Mouse (Mus musculus): ENCODE results near the gene Clmp. TPM values are rescaled to one million over a fixed set of nuclear protein-coding genes. Genes with fewer than 3 reads are reported as not detected.

Clmp gene
- polyA plus RNA-seq, 1 experiment: 1.4 TPM

DNA sequence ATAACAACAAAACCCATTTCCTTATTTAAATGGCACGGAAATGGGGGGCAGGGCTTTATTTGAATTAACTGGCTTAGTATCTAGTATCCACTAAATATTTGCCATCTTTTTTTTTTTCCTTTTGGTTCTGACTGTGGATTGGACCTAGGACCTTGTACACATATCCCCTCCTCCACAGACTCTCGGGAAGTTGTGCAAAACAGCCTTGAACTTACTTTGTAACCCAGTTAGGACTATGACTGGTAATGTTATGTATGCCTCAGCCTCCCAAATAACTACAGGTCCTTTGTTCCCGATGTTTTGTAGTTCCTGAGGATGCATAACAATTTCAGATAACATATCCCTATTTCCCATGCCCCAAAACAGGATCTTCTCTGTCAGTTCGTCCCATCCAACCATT is 88.1 kb downstream of the Clmp start:
- Histone ChIP-seq H3K27me3 (ENCODE audit: control insufficient read depth, insufficient read depth, low read length) (no peaks in the 10 kb centered on the region), H3K36me3 (ENCODE audit: control insufficient read depth, insufficient read depth, low read length) (no peaks in the 10 kb centered on the region), H3K4me3 (ENCODE audit: extremely low read depth, insufficient read depth, insufficient read length) (no peak overlapping the region), H3K4me1 (ENCODE audit: control insufficient read depth, insufficient read depth, insufficient read length) (no peaks in the 10 kb centered on the region), H3K27ac (ENCODE audit: insufficient read depth, low read length) (no peak overlapping the region)
- no peak for TF ChIP-seq CTCF (IDR thresholded peaks at IDR 0.05; ENCODE audit: extremely low read depth, insufficient read depth, insufficient read length, insufficient replicate concordance)
- no peak for TF ChIP-seq POLR2A (IDR thresholded peaks at IDR 0.05; ENCODE audit: low read depth, low read length)
- no peak for DNase-seq (ENCODE audit: low read depth in 1 of 2, low spot score in 2 of 2)
- 80% methylated on average over 4 of the region's 4 CpGs for WGBS

DNA sequence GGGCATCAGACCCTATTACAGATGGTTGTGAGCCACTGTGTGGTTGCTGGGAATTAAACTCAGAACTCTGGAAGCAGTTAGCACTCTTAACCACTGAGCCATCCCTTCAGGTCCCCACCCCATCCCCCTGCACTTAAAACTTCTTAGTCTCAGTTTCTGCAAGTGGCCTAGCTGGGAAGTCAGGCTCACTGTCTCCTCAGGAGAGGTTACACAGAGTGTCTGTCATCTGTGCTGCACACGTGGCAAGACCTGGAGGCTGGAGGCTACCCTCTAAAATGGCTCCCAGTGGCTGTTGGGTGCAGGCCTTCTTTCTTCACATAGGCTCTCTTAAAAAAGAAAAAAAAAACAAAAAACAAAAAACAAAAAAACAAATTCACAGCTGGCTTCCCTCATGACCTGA is 90.3 kb downstream of the Clmp start:
- Histone ChIP-seq H3K27ac (ENCODE audit: insufficient read depth, low read length) (no peak overlapping the region), H3K36me3 (ENCODE audit: control insufficient read depth, insufficient read depth, low read length) (no peaks in the 10 kb centered on the region), H3K27me3 (ENCODE audit: control insufficient read depth, insufficient read depth, low read length) (no peaks in the 10 kb centered on the region), H3K4me3 (ENCODE audit: extremely low read depth, insufficient read depth, insufficient read length) (no peak overlapping the region), H3K4me1 (ENCODE audit: control insufficient read depth, insufficient read depth, insufficient read length) (no peaks in the 10 kb centered on the region)
- WGBS: 74% methylated on average over 1 of the region's 1 CpGs
- TF ChIP-seq POLR2A (IDR thresholded peaks at IDR 0.05; ENCODE audit: low read depth, low read length) (no peak), CTCF (IDR thresholded peaks at IDR 0.05; ENCODE audit: extremely low read depth, insufficient read depth, insufficient read length, insufficient replicate concordance) (no peak)
- no peak for DNase-seq (ENCODE audit: low read depth in 1 of 2, low spot score in 2 of 2)

DNA sequence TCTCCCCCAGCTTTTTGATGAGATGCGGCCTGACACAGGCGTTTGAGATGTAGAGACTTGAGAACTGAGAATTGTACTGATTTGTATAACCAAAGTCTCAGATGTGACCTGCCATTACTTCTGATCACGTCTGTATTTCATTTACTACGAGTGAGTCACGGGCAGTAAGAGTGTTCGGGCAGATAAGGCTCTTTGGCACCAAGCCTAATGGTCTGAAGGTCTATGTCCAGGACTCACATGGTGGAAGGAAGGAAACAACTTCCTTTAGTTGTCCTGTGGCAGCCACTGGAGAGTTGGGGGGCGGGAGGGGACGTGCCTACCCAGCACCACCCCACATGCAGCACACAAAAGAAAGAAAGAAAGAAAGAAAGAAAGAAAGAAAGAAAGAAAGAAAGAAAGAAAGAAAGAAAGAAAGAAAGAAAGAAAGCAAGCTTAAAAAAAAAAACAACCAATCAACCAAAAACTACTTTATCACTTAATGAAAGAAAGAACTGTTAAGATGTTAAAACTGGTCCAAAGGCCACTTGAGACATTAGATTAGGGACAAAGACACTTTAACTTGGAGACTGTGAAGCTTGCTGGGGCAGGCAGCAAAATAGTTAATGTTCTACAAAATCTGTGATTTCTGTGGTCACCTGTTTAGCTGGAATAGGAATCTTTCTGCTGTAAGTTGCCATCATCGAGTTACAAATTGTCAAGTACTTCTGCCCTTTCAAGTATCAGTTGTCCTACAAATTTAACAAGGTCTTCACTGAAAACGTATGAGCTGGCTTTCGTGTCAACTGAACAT is 90.9 kb downstream of the Clmp start:
- no peaks in the 10 kb centered on the region for H3K4me1 ChIP-seq (ENCODE audit: control insufficient read depth, insufficient read depth, insufficient read length)
- WGBS: 76% methylated on average over 11 of the region's 11 CpGs

DNA sequence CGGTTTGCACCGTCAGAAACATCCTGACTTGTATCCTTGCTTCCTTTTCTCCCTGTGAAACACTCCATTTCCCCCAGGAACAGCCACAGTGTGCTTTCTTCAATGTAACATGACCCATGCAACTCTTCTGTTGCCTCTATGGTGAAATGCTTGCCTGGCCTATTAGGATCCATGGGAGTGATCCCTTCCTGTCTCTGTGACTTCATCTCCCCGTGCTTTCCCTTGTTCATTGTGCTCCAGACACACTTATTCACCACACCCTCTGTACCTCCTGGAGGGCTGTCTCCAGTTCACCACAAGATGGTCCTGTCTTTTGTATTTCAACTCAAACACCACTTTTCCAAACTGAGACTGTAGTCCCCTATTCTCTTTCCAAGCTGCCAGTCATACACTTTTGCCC is 94.3 kb downstream of the Clmp start:
- no peak for DNase-seq (ENCODE audit: low read depth in 1 of 2, low spot score in 2 of 2)
- no peak overlapping the region for H3K4me3 ChIP-seq (ENCODE audit: extremely low read depth, insufficient read depth, insufficient read length)
- H3K27me3 ChIP-seq (ENCODE audit: control insufficient read depth, insufficient read depth, low read length): no peaks in the 10 kb centered on the region
- H3K4me1 ChIP-seq (ENCODE audit: control insufficient read depth, insufficient read depth, insufficient read length): peaks cover 10% of the 10 kb centered on the region
- TF ChIP-seq POLR2A (IDR thresholded peaks at IDR 0.05; ENCODE audit: low read depth, low read length): no peak
- TF ChIP-seq CTCF (IDR thresholded peaks at IDR 0.05; ENCODE audit: extremely low read depth, insufficient read depth, insufficient read length, insufficient replicate concordance): no peak
- H3K27ac ChIP-seq (ENCODE audit: insufficient read depth, low read length): no peak overlapping the region
- 86% methylated on average over 3 of the region's 3 CpGs for WGBS
- H3K36me3 ChIP-seq (ENCODE audit: control insufficient read depth, insufficient read depth, low read length): no peaks in the 10 kb centered on the region

More for the DNA sequence above, 90.9 kb downstream of the Clmp start:
- Histone ChIP-seq H3K36me3 (ENCODE audit: control insufficient read depth, insufficient read depth, low read length) (no peaks in the 10 kb centered on the region), H3K27me3 (ENCODE audit: control insufficient read depth, insufficient read depth, low read length) (no peaks in the 10 kb centered on the region), H3K4me3 (ENCODE audit: extremely low read depth, insufficient read depth, insufficient read length) (no peak overlapping the region), H3K27ac (ENCODE audit: insufficient read depth, low read length) (no peak overlapping the region)
- no peak for DNase-seq (ENCODE audit: low read depth in 1 of 2, low spot score in 2 of 2)
- TF ChIP-seq CTCF (IDR thresholded peaks at IDR 0.05; ENCODE audit: extremely low read depth, insufficient read depth, insufficient read length, insufficient replicate concordance) (no peak), POLR2A (IDR thresholded peaks at IDR 0.05; ENCODE audit: low read depth, low read length) (no peak)

DNA sequence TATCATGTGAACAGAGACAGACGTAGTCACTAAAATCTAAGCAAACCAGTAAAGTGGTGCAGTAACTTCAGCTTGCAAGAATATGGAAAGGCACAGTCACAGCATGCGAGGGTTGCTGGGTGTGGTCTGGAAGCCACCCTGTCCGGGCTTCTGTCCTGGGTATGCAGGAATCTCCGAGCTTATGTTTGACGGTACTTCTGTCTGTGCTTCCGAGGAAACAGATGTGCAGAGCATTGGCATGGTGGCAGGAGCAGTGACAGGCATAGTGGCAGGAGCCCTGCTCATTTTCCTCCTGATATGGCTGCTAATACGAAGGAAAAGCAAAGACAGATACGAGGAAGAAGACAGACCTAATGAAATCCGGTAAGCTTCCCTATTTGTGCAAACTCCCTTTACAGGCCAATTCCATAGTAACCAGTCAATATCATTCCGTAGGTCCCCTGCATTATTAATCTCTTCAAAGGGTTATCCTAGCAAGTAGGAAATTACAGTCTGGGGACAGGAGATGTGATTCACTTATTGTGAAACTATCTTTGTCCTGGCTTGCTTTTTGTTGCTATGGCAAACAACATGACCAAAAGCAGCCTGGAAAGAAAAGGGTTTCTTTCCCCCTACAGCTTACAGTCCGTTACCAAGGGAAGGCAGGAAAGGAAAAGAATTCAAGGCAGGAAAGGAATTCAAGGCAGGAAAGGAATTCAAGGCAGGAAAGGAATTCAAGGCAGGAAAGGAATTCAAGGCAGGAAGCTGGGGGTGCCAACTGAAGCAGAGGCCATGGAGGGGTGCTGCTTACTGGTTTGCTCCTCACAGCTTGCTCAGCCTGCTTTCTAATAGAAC is 95.3 kb downstream of the Clmp start:
- Histone ChIP-seq H3K4me3 (ENCODE audit: extremely low read depth, insufficient read depth, insufficient read length) (no peak overlapping the region), H3K27ac (ENCODE audit: insufficient read depth, low read length) (peak overlapping the region; percentile 2), H3K27me3 (ENCODE audit: control insufficient read depth, insufficient read depth, low read length) (no peaks in the 10 kb centered on the region), H3K4me1 (ENCODE audit: control insufficient read depth, insufficient read depth, insufficient read length) (peaks cover 10% of the 10 kb centered on the region), H3K36me3 (ENCODE audit: control insufficient read depth, insufficient read depth, low read length) (no peaks in the 10 kb centered on the region)
- no peak for DNase-seq (ENCODE audit: low read depth in 1 of 2, low spot score in 2 of 2)
- 82% methylated on average over 11 of the region's 11 CpGs for WGBS
- TF ChIP-seq POLR2A (IDR thresholded peaks at IDR 0.05; ENCODE audit: low read depth, low read length): no peak
- TF ChIP-seq CTCF (IDR thresholded peaks at IDR 0.05; ENCODE audit: extremely low read depth, insufficient read depth, insufficient read length, insufficient replicate concordance): no peak

DNA sequence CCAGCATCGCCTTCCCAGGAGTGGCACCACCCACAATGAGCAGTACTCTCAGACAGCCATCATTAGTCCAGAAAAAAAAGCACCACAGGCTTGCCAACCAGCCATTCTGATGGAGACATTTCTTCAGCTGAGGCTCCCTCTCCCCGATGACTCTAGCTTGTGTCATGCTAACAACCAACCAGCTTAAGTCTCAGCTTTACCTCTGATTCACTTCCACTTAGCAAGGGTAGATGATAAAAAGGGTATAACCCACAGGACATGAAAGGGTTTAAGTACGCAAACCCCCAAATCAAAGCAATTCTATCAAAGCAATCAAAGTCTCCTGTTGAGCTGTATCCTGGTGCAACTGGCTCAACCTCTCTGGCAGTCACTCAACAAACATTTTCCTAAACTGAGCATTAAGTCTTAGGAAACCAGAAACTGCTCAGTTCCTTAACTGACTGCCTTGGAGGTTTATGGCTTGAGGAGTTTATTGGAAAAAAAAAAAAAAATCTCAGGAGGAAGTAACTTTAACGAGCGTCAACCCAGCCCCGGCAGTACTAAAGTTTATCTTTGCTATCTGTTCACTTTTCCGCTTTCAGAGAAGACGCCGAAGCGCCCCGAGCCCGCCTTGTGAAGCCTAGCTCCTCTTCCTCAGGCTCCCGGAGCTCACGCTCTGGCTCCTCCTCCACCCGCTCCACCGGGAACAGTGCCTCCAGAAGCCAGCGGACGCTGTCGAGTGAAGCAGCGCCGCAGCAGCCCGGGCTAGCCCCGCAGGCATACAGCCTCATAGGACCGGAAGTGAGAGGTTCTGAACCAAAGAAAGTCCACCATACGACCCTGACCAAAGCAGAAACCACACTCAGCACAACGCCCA is 96.2 kb downstream of the Clmp start:
- no peaks in the 10 kb centered on the region for H3K36me3 ChIP-seq (ENCODE audit: control insufficient read depth, insufficient read depth, low read length)
- DNase-seq (ENCODE audit: low read depth in 1 of 2, low spot score in 2 of 2): peak in 1 of 2 experiments; percentile 48
- H3K27ac ChIP-seq (ENCODE audit: insufficient read depth, low read length): peak overlapping the region; percentile 66
- H3K27me3 ChIP-seq (ENCODE audit: control insufficient read depth, insufficient read depth, low read length): no peaks in the 10 kb centered on the region
- peaks cover 10% of the 10 kb centered on the region for H3K4me1 ChIP-seq (ENCODE audit: control insufficient read depth, insufficient read depth, insufficient read length)
- 12% methylated on average over 26 of the region's 26 CpGs for WGBS
- TF ChIP-seq POLR2A (IDR thresholded peaks at IDR 0.05; ENCODE audit: low read depth, low read length) (no peak), CTCF (IDR thresholded peaks at IDR 0.05; ENCODE audit: extremely low read depth, insufficient read depth, insufficient read length, insufficient replicate concordance) (no peak)
- H3K4me3 ChIP-seq (ENCODE audit: extremely low read depth, insufficient read depth, insufficient read length): peak overlapping the region; percentile 58
